Mouse (Mus musculus) ES-Bruce4 (cell line): ENCODE results near the gene Ugt1a2. TPM values are rescaled to one million over a fixed set of nuclear protein-coding genes. Genes with fewer than 3 reads are reported as not detected.
"Not testable (repeated sequence)": the region's sequence is repeated elsewhere in the genome, so short reads cannot be mapped to it uniquely, and the experiment has no call there.

Experiments
- H3K27ac ChIP-seq: 2 replicates; pipeline ENCODE4 v1.5.1; 2012; ENCODE audit warnings: low read length, inconsistent platforms; ENCODE audit not compliant: insufficient read depth
- H3K27me3 ChIP-seq: 2 replicates; pipeline ENCODE4 v1.6.1; 2012; ENCODE audit warnings: mild to moderate bottlenecking, low read length, inconsistent platforms; ENCODE audit not compliant: control insufficient read depth, poor library complexity, insufficient read depth, severe bottlenecking
- H3K36me3 ChIP-seq: 2 replicates; pipeline ENCODE4 v1.6.1; 2012; ENCODE audit warnings: inconsistent platforms, mild to moderate bottlenecking, low read length, moderate library complexity; ENCODE audit not compliant: control insufficient read depth, poor library complexity, insufficient read depth, severe bottlenecking
- H3K4me1 ChIP-seq: one replicate; pipeline ENCODE4 v1.8.1; 2011; ENCODE audit warnings: low read length; ENCODE audit not compliant: control insufficient read depth, insufficient read depth
- H3K4me3 ChIP-seq: 2 replicates; pipeline ENCODE4 v1.5.1; 2011; ENCODE audit warnings: low read depth, mild to moderate bottlenecking, low read length
- H3K9ac ChIP-seq: 2 replicates; pipeline ENCODE4 v1.6.1; 2012; ENCODE audit warnings: low read depth, mild to moderate bottlenecking, inconsistent platforms; ENCODE audit not compliant: poor library complexity, severe bottlenecking
- H3K9me3 ChIP-seq: replicated peaks from 2 replicates; pipeline ENCODE4 v1.6.1; 2012; ENCODE audit warnings: mild to moderate bottlenecking, low read length, inconsistent platforms; ENCODE audit not compliant: control insufficient read depth, poor library complexity, insufficient read depth, severe bottlenecking
- CTCF ChIP-seq: IDR thresholded peaks from one replicate; pipeline ENCODE4 v1.8.1; 2011; ENCODE audit warnings: low read depth, low read length
- EP300 ChIP-seq: IDR thresholded peaks from 2 replicates; pipeline ENCODE4 v1.6.1; 2011; ENCODE audit warnings: low read depth, low read length; ENCODE audit not compliant: insufficient read depth
- POLR2A ChIP-seq: IDR thresholded peaks from one replicate; pipeline ENCODE4 v1.8.1; 2011; ENCODE audit warnings: low read length; ENCODE audit not compliant: insufficient read depth
- polyA plus RNA-seq: library from polyadenylated mRNA; stranded (reverse); fragments of >200 nt; gene quantifications from 2 replicates; pipeline ENCODE4 v1.2.4, GENCODE M21; 2011; ENCODE audit warnings: low read depth; ENCODE audit not compliant: missing spikeins, insufficient read depth, insufficient read length

The Ugt1a2 gene
- polyA plus RNA-seq, 1 experiment = not detected

- no peak overlapping the region for H3K27ac ChIP-seq
- no peak overlapping the region for H3K4me3 ChIP-seq
- no peak overlapping the region for H3K9ac ChIP-seq
- TF ChIP-seq CTCF (no peak), EP300 (no peak), POLR2A (no peak)
- no peaks in the 10 kb centered on the region for H3K36me3 ChIP-seq
- peaks cover 8% of the 10 kb centered on the region for H3K9me3 ChIP-seq
- H3K27me3 ChIP-seq = no peaks in the 10 kb centered on the region
- no peaks in the 10 kb centered on the region for H3K4me1 ChIP-seq
These were observed 18.7 kb downstream of the Ugt1a2 start for GRCm38 (mm10) chr1:88219054-88219453.

- no peak overlapping the region for H3K27ac ChIP-seq
- H3K27me3 ChIP-seq = no peaks in the 10 kb centered on the region
- no peaks in the 10 kb centered on the region for H3K4me1 ChIP-seq
- TF ChIP-seq CTCF = no peak
- no peak for TF ChIP-seq EP300
- no peak for TF ChIP-seq POLR2A
- no peak overlapping the region for H3K9ac ChIP-seq
- H3K36me3 ChIP-seq = no peaks in the 10 kb centered on the region
- peaks cover 8% of the 10 kb centered on the region for H3K9me3 ChIP-seq
- no peak overlapping the region for H3K4me3 ChIP-seq
These were observed 19.9 kb downstream of the Ugt1a2 start for GRCm38 (mm10) chr1:88220336-88220735.

GRCm38 (mm10) chr1:88222216-88222615 is 21.8 kb downstream of the Ugt1a2 start:
- H3K4me1 ChIP-seq = no peaks in the 10 kb centered on the region
- H3K9me3 ChIP-seq = peaks cover 4% of the 10 kb centered on the region
- H3K9ac ChIP-seq = no peak overlapping the region
- no peak overlapping the region for H3K4me3 ChIP-seq
- no peaks in the 10 kb centered on the region for H3K27me3 ChIP-seq
- TF ChIP-seq EP300 = no peak
- TF ChIP-seq CTCF = no peak
- TF ChIP-seq POLR2A = no peak
- H3K27ac ChIP-seq = no peak overlapping the region
- H3K36me3 ChIP-seq = no peaks in the 10 kb centered on the region

GRCm38 (mm10) chr1:88223011-88223515 is 22.7 kb downstream of the Ugt1a2 start:
- not testable (repeated sequence) for H3K9ac ChIP-seq, H3K4me1 ChIP-seq, H3K36me3 ChIP-seq, H3K4me3 ChIP-seq, H3K27me3 ChIP-seq, H3K9me3 ChIP-seq, H3K27ac ChIP-seq

- TF ChIP-seq EP300 (no peak), POLR2A (no peak), CTCF (no peak)
- no peak overlapping the region for H3K9ac ChIP-seq
- H3K27me3 ChIP-seq = no peaks in the 10 kb centered on the region
- no peaks in the 10 kb centered on the region for H3K36me3 ChIP-seq
- no peak overlapping the region for H3K4me3 ChIP-seq
- H3K9me3 ChIP-seq = no peaks in the 10 kb centered on the region; the same call in 1 of the 2 replicates
- no peak overlapping the region for H3K27ac ChIP-seq
- no peaks in the 10 kb centered on the region for H3K4me1 ChIP-seq
These were observed 23.2 kb downstream of the Ugt1a2 start for GRCm38 (mm10) chr1:88223591-88223990.

GRCm38 (mm10) chr1:88224029-88224776 is 23.8 kb downstream of the Ugt1a2 start:
- no peak overlapping the region for H3K9ac ChIP-seq

GRCm38 (mm10) chr1:88225301-88225700 is 24.9 kb downstream of the Ugt1a2 start:
- H3K27ac ChIP-seq, H3K36me3 ChIP-seq, H3K9me3 ChIP-seq, H3K9ac ChIP-seq, H3K27me3 ChIP-seq, H3K4me3 ChIP-seq, H3K4me1 ChIP-seq: not testable (repeated sequence)

More at GRCm38 (mm10) chr1:88224029-88224776, 23.8 kb downstream of the Ugt1a2 start:
- Histone ChIP-seq H3K4me3 (no peak overlapping the region), H3K4me1 (no peaks in the 10 kb centered on the region), H3K27me3 (no peaks in the 10 kb centered on the region), H3K27ac (no peak overlapping the region), H3K36me3 (no peaks in the 10 kb centered on the region), H3K9me3 (no peaks in the 10 kb centered on the region; the same call in 1 of the 2 replicates)
- TF ChIP-seq EP300 = no peak
- no peak for TF ChIP-seq CTCF
- TF ChIP-seq POLR2A = no peak
